Mouse (Mus musculus): ENCODE measurements at regions not wholly inside any gene's neighbourhood (a gene's known extent, or its start where the extent isn't known, plus 50 kb on each side); places are given as distances from the start of the nearest gene placed in this dataset.

- TF ChIP-seq CTCF (IDR thresholded peaks at IDR 0.05; ENCODE audit: low read depth, low read length) = no peak
- TF ChIP-seq GATA1 (IDR thresholded peaks at IDR 0.05; ENCODE audit: borderline replicate concordance, low read length) = no peak
- TF ChIP-seq TAL1 (conservative IDR thresholded peaks at IDR 0.05; ENCODE audit: low read depth, low read length) = no peak
- no peak for TF ChIP-seq POLR2AphosphoS5 (IDR thresholded peaks at IDR 0.05; ENCODE audit: insufficient replicate concordance, low read depth, low read length)
- TF ChIP-seq GATA2 (IDR thresholded peaks at IDR 0.05; ENCODE audit: borderline replicate concordance, low read depth, low read length) = no peak
Observed at GRCm38 (mm10) chr16:92976097-92976496, 150.1 kb upstream of the Runx1 start.
